Mouse (Mus musculus) ovary, postnatal 10 days (tissue): ENCODE data around the gene Zfp385b.

Source experiments
- DNase-seq: peaks from one replicate; pipeline ENCODE4 v3.0.0; 2022; ENCODE audit warnings: low spot score

Zfp385b gene

GRCm38 (mm10) chr2:77705476-77705875, 114.0 kb downstream of the Zfp385b start:
- DNase-seq: no peak

DNA sequence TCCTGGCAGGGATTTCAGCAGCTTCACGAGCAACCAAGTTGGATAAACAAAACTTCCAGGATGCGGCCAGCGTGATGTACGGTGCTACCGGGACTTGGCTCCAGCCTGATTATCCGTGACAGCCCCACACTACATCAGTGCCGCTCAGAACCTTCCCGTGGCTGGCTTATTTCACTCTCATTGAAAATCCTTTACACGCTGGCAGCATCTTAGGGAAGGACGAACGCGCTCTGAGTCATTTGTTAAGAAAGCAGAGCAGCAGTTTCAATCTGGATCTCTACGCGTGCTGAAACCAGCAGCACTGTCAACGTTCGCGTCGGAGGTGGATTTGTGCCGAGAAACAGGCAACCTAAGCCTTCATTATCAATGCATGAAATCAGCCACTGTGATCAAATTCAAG, 116.4 kb downstream of the Zfp385b start:
- DNase-seq: no peak

- DNase-seq: no peak
Observed at GRCm38 (mm10) chr2:77691174-77691573, 128.3 kb downstream of the Zfp385b start.

DNA sequence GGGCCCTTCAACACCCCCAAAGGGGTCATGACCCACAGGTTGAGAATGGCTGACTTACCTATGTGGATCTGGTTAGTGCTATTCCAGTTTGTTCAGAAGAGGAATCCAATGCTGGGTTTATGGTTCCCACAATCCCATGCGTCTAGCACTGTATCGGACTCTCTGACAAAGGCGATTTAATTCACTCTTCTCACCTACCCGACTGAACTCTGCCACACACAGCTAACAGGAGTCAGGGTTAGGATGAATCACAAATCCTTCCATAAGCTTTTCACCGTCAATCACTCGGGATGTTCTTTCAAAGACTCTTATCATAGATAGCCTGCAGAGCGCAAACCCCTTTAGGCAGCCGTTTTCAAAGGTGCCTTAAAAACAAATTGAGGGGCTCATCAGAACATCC, 129.1 kb downstream of the Zfp385b start:
- DNase-seq: no peak

DNA sequence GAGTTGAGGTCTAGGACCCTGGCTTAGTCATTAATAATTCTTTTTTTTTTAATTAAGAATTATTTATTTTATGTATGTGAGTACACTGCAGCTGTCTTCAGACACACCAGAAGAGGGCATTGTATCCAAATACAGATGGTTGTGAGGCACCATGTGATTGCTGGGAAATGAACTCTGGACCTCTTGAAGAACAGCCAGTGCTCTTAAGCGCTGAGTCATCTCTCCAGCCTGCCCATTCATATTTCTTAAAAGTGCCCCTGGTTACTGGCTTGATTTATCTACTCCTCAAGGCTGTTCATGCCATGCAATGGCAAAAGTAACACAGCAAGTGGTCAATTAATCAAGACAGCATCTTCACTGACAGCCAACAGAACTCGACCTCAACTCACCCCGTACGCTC, 130.8 kb downstream of the Zfp385b start:
- DNase-seq: no peak

- no peak for DNase-seq
Observed at GRCm38 (mm10) chr2:77684088-77684487, 135.4 kb downstream of the Zfp385b start.

DNA sequence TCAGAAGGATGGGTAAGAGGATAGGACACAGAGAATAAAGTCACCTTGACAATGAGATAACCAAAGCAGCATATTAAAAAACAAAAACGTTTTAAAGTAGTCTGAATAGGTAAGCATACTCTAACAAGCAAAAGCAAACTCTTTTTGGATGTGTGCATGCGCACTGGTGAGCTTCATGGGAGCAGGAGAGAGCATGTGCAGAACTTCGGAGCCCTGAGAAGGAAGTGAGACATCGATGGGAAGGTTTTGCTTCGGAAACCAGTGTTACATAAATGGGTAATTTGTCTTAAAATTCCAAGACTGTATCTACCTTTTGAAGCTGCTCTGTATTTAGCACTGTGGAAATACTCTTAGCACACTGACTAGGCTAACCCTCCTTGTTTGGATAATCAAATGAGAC, 137.2 kb downstream of the Zfp385b start:
- no peak for DNase-seq

DNA sequence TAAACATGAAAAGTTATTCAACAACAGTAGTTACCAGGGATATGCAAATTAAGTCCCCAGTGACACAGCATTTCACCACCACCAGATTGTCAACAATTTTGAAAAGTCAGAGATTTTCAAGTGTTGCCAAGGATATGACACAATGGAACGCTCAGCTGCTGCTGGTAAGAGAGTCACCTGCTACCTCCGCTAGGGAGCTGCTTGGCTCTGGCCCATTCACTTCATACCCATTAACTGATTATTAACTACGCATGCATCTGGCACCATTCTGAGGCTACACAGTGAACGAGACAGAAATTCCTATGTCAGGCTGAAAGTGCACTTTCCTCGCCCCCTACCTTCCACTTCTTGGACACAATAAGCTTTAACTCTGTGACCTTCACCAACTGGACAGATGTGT, 137.7 kb downstream of the Zfp385b start:
- no peak for DNase-seq

DNA sequence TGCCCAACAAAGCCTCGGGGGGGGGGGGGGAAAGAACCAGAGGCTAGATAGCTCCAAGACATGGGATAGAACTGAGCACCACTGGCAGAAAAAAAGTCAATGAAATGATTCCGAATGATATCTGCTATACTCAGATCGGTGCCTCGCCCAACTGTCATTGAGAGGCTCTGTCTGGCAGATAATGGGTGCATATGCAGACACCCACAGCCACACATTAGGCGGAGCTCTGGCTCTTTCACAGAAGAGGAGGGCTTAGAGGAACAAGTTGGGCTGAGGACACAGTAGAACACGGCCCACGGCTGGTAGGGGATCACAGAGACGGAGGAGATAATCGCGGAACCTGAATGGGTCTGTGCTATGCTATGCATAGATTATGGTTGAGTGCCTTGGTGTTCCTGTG, 145.7 kb downstream of the Zfp385b start:
- no peak for DNase-seq

GRCm38 (mm10) chr2:77672215-77672905, 147.1 kb downstream of the Zfp385b start:
- no peak for DNase-seq

GRCm38 (mm10) chr2:77662171-77662570, 157.3 kb downstream of the Zfp385b start:
- no peak for DNase-seq

DNA sequence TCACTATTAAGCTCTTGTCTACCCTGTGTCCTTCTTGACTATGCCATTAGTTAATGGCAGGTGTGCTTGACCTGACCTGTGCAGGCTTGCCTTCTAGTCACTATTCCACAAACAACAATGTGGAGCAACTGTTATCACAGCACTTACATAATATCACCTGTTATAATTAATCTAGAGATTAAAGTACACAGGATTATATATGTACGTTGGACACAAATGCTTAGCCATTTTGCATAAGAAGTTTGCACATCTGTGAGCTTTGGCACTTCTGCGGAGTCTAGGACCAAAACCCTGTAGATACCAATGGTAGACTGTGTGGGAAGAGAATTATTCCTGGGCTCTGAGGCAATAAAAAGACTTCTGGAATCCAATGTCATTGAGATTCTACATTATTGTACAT, 165.8 kb downstream of the Zfp385b start:
- DNase-seq: no peak

DNA sequence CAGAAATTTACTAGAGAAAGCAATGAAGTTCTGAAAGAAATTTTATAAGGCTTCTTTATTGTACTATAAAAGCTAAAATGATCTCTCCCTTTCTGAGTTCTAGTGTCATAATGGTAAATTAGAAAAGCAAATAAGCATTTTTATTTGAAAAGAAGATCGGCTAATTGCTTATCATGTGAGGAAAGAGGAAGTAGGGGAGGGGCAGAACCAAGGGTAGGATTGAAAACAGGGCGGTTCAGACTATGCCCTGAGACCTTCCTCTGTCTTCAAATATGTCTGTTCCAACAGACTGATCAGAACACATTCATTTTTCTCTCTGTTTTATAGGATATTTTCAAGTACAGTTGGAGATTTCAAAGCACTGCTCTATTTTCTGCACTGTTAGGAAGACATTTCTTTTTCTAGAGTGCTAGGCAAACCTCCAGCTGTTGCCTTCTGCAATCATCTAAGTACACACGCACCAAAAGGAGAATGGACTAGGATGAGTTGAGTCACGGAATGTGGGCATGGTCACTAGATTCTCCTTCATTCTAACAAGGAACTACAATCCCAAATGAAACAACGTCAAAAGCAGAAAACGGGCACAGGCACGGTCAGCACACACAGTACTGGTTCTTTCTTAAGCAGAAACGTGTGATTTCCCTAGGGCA, 177.8 kb downstream of the Zfp385b start:
- no peak for DNase-seq

- DNase-seq: no peak
Observed at GRCm38 (mm10) chr2:77639993-77640392, 179.4 kb downstream of the Zfp385b start.

- DNase-seq: no peak
Observed at GRCm38 (mm10) chr2:77631606-77632005, 187.8 kb downstream of the Zfp385b start.

GRCm38 (mm10) chr2:77627622-77628231, 191.7 kb downstream of the Zfp385b start:
- DNase-seq: no peak

DNA sequence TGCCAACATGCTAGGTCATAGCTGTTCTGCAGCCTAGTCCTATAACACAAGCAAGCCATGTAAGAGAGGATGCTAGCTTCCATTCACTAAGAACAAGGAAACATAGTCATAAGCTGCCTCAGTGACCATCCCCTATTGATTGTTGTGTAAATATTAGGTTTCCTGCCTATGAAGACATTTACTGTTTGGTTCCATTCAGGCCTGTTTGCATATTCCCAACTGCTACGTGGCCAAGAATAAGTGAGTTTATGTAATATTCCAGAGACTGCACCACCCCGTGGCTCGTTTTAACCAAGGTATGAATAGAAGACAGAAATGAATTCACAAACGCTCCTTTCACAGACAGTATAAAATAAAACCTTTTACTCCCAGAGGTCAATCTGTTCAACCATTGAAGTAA, 200.8 kb downstream of the Zfp385b start:
- no peak for DNase-seq

DNA sequence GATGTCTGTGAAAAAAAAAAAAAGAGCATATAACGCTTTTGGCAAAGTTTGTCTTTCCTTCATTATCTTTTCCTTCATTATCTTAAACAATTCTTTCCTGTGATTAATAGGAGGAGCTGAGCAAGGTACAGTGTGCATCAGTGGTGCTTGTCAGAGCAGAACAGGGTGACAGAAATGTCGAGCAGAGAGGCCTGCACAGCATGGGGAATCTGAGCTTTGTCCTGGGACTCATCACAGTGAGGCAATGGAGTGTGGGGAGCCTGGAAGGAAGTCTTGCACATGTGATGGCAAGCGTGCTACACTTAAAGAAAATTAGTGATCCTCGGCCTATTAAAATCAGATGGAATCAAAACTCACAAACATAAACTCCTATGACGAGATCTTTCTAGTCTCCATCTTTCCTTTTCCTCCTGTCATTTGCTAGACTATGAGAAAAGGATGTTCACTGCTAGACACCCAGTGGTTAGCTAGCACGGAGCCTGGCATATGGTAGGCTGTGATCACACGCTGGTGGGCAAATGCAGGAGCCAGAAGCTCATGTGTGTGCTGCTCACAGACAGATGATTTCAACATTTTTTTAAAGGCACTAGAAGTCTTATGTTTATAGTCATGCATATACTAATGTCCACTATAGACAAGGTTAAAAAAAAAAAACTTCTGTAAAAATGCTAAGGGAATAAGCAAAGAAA, 209.0 kb downstream of the Zfp385b start:
- DNase-seq: no peak

GRCm38 (mm10) chr2:77609452-77609851, 210.0 kb downstream of the Zfp385b start:
- DNase-seq: no peak

- DNase-seq: no peak
Observed at GRCm38 (mm10) chr2:77608666-77609065, 210.8 kb downstream of the Zfp385b start.

DNA sequence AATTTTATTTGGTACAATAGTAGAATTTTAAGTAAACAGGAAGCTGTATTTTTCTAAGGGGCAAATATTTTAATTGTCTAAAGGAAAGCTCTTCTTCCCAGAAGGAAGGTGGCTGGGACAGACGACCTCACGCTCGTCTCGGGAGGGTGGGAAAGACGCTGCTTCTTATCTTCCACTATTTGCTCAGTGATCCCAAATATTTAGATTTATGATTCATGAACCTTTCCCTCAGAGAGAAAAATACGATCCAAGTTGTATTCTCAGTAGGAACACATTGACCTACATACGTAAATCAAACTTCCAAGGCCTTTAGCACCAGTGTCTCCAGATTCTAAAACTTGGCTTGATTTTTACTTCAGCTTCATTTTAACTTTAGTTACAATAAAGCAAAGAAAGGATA, 226.0 kb downstream of the Zfp385b start:
- no peak for DNase-seq

GRCm38 (mm10) chr2:77592525-77592924, 226.9 kb downstream of the Zfp385b start:
- DNase-seq: no peak
